7 mouse cellular contexts compared by ENCODE assay signal in genomic region chr12:54286911-54287819, GRCm38 (mm10).
DNase-seq lines count a peak whose midpoint lies in the region; ATAC-seq lines count a peak whose summit lies in the region.

No protein-coding gene starts in this region.

- 26% methylated on average over 16 of the region's 16 CpGs for WGBS in hindbrain, embryonic 16.5 days
- 31% methylated on average over 16 of the region's 16 CpGs for WGBS in neural tube, embryonic 15.5 days

- H3K4me1 ChIP-seq in hindbrain, embryonic 16.5 days (ENCODE audit: control insufficient read depth, insufficient read depth, low read depth, low read length), result peaks cover 15% of the 10 kb centered on the region
- peaks cover 21% of the 10 kb centered on the region for H3K4me1 ChIP-seq in neural tube, embryonic 15.5 days

- H3K9ac ChIP-seq in hindbrain, embryonic 16.5 days (ENCODE audit: low read depth, low read length), result 0 out of 2 replicates have a peak overlapping the region, but pooled peaks have one; percentile 6
- H3K9ac ChIP-seq in neural tube, embryonic 15.5 days (replicated peaks), result no peak overlapping the region

- H3K27me3 ChIP-seq in hindbrain, embryonic 16.5 days (replicated peaks; ENCODE audit: control insufficient read depth, insufficient read depth, low read length), result no peaks in the 10 kb centered on the region
- no peaks in the 10 kb centered on the region for H3K27me3 ChIP-seq in neural tube, embryonic 15.5 days (replicated peaks)

- no peak overlapping the region; the same call in 1 of the 2 replicates for H3K4me2 ChIP-seq in hindbrain, embryonic 16.5 days (ENCODE audit: low read length)
- H3K4me2 ChIP-seq in neural tube, embryonic 15.5 days, result no peak overlapping the region

- H3K36me3 ChIP-seq in hindbrain, embryonic 16.5 days (ENCODE audit: control insufficient read depth, insufficient read depth, low read length), result no peaks in the 10 kb centered on the region
- H3K36me3 ChIP-seq in neural tube, embryonic 15.5 days, result no peaks in the 10 kb centered on the region

- H3K4me3 ChIP-seq in hindbrain, embryonic 16.5 days (ENCODE audit: low read length), result no peak overlapping the region
- H3K4me3 ChIP-seq in neural tube, embryonic 15.5 days (replicated peaks), result no peak overlapping the region

- DNase-seq in retina, postnatal 1 day, result peak; percentile 49
- no peak for DNase-seq in retina, embryonic 14.5 days (ENCODE audit: low spot score)
- DNase-seq in heart, adult 18-20 months, result peak; percentile 79 to 86
- DNase-seq in layer of hippocampus, adult 11-12 months (ENCODE audit: low spot score), result no peak
- no peak for DNase-seq in spleen, postnatal 4 days (ENCODE audit: low spot score in 2 of 2)

- H3K9me3 ChIP-seq in hindbrain, embryonic 16.5 days (ENCODE audit: control insufficient read depth, low read length), result no peaks in the 10 kb centered on the region
- no peaks in the 10 kb centered on the region for H3K9me3 ChIP-seq in neural tube, embryonic 15.5 days (replicated peaks)

- peak; percentile 93 for ATAC-seq in hindbrain, embryonic 16.5 days
- ATAC-seq in neural tube, embryonic 15.5 days (ENCODE audit: low FRiP score), result peak; percentile 86

- H3K27ac ChIP-seq in hindbrain, embryonic 16.5 days (ENCODE audit: low read depth, low read length), result peak overlapping the region; percentile 70
- peak overlapping the region; percentile 28 for H3K27ac ChIP-seq in neural tube, embryonic 15.5 days (replicated peaks)

Comparison
In these comparisons a context has a peak if more than half of its experiments do, and no peak if none do; other contexts are left out.
1. DNase-seq: peak in retina, postnatal 1 day (single experiment) and heart, adult 18-20 months (2 of 2); none in retina, embryonic 14.5 days (single experiment), layer of hippocampus, adult 11-12 months (single experiment) and spleen, postnatal 4 days (0 of 2).